Mouse (Mus musculus) testis, adult 10 weeks (tissue): Measurements from ENCODE around the gene Tyr. TPM values are rescaled to one million over a fixed set of nuclear protein-coding genes. Genes with fewer than 3 reads are reported as not detected.

Experiments
- polyA plus RNA-seq: library from polyadenylated mRNA; stranded (reverse); fragments of 350-450 nt; fragmentation: Illumina TruSeq; extraction: RNeasy Lipid Tissue Mini Kit (QIAGEN cat#74804); gene quantifications from one replicate; pipeline ENCODE4 v1.2.3, GENCODE M21; 2014; ENCODE audit warnings: low read depth, low replicate concordance

Tyr gene
- not detected for polyA plus RNA-seq

GRCm38 (mm10) chr7:87493412-87493811 lies at the start of gene Tyr:
Gene Tyr (minus strand): TSS chr7:87493512.

Other genes with a start within 250 kb of the Tyr start
- 0.99 TPM for gene Nox4, start 247.4 kb downstream of the Tyr start, polyA plus RNA-seq
- 0.20 TPM for gene Grm5, start 90.7 kb upstream of the Tyr start, polyA plus RNA-seq